Mouse (Mus musculus) urinary bladder, postnatal 10 days (tissue): ENCODE measurements around the gene Naaladl1.

Experiments
- DNase-seq: peaks from one replicate; pipeline ENCODE4 v3.0.0; 2022; ENCODE audit warnings: low spot score

Gene Naaladl1

DNA sequence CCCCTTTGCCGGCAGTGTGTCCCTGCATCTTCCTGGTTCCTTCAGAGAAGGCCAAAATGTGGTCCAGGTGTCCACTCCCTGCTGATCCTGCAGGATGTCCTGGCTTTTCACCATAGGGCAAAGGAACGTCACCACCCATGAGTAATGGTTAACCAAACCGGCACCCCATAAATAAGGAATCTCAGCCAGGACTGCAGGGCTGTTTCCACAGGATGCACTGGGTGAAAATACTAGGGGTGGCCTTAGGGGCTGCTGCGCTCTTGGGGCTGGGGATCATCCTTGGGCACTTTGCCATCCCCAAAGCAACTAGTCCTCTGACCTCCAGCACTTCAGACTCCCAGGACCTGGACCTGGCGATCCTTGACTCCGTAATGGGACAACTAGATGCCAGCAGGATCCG is at the start of gene Naaladl1:
Gene Naaladl1 (plus strand): TSS at position 197 of the 400 bp plus-strand sequence.
- DNase-seq: no peak

DNA sequence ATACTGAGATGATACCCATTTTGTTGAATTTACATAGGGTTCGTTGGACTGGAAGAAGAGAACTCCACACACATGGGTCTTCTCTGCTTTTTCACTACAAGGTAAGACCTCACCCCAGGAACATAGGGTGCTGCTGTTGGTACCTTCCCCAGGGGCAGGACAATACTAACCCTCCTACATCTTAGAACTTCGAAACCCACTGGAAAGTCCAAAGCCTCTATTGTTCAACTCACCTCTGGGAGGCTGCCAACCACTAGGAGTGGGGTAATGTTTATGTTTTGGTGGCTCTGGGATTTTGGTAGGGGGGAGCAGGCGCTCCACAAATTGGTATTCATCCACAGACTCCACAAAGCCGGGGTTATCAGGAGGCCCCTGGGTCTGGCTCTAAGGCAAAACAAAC is 48.9 kb upstream of the Naaladl1 start:
- DNase-seq: no peak

DNA sequence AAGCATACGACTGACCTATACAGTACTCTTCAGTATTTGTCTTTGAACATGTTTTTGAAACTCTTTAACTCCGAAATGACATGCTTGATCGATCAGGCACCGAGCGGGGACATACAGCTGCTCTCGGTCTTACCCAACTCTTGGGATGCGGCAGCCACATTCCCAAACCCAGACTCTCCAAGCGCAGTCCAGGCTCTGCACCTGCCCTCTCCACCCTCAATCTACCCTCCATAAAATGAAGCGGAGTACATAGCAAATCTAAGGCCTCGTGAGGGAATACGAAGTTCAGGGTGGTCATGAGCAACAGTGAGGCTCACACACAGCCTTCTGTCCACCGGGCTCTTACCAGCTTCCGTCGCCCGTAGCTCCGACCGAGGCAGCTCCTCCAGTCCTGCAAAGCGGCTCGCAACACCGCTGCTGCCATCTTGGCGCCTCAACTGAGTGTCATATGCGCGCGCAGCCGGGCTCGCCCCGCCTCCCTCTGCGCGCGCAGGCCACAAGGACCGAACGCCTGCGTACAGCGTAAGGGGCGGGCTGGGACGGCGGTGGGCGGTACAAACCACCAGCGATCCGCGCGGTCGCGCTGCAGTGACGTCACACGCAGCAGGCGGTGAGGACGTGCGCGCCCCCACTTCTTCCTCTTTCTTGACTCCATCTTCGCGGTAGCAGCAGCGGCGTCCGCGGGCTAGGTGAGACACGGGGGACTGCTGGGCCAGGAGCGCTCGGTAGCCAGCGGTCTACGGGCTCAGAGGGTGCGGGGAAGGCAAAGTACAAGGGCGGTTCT is 48.1 kb upstream of the Naaladl1 start, which contains the start of the genes Mrpl49 and Fau:
Gene Mrpl49 (minus strand): TSS at position 473 of the 784 bp plus-strand sequence.
Gene Fau (plus strand): TSS at position 532 of the 784 bp plus-strand sequence.
- DNase-seq: peak; percentile 93

DNA sequence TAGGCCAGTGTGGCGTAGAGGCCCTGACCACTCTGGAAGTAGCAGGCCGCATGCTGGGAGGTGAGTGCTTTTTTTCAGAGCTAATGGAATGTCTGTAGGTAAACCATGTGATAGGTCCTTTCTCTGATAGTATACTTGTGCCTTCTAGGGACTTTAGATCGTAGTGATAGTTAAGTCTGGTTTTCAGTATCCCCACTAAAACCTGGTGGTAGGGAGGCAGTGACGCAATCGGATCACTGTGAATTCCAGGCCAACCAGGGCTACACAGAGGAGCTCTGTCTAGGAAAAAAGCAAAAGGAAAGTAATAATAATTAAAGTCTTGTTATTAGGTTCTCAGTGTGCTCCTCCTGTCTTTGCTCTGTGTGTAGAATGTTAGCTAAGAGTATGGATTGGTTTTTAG is 47.1 kb upstream of the Naaladl1 start:
- no peak for DNase-seq

DNA sequence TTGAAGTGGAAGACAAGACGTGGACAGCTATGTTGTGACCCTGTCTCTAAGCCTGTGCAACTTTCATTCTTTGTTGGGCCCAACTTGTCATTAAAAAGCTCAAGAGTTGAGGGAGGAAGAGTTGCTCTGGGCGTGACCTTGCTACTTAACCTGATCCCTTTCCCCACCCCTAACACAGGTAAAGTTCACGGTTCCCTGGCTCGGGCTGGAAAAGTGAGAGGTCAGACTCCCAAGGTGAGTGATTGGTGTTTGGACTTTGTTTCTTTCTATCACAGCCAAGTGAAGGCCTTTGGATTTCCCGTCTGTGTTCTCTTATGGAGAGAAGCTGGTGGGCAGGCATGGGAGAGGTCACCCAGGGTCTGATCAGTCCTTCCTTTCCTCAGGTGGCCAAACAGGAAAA is 46.6 kb upstream of the Naaladl1 start:
- DNase-seq: no peak

DNA sequence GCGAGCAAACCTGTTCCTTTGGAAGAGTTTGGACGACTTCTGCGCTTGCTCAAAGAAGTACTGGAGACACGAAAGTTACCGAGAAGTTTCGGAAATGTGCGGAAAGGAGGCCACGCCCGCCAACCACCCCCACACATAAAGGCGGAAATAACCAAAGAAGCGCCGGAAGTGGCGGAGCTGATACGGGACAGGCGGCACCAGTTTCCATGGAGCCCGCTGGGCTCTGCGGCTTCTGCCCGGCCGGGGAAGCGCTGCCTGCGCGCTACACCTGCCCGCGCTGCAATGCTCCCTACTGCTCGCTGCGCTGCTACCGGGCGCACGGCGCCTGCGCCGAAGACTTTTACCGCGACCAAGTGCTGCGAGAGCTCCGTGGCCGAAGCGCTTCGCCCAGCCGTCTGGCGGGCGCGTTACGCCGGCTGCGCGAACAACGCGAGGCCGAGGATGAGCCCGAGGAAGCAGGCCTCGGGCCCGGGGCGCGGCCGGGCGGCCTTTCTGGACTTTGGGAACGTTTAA is 44.5 kb upstream of the Naaladl1 start, which contains the start of gene Znhit2:
Gene Znhit2 (plus strand): TSS at position 172 of the 513 bp plus-strand sequence.
- DNase-seq: peak; percentile 62

DNA sequence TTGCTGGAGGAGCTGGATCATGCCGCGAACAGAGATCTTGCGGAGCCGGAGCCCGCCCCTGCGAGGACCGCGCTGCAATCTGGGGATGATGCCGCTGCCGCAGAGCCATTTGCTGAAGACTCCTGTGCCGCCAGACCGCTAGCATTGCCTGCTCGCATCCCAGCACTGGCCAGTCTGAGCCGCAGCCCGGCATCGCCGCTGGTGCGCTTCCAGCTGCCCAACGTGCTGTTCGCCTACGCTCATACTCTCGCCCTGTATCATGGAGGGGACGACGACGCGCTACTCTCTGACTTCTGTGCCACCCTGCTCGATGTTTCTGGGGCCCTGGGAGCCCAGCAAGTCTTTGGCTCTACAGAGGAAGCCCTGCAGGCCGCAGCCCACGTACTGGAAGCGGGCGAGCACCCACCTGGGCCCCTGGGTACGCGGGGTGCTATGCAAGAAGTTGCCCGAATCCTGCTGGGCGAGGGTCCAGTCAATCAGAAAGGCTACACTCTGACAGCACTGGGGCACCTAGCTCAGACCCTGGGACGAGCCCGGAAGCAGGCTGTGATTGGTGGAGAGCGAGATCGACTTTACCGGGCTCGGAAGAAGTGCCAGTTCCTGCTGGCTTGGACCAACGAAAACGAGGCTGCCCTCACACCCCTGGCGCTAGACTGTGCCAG is 43.8 kb upstream of the Naaladl1 start:
- DNase-seq: no peak

DNA sequence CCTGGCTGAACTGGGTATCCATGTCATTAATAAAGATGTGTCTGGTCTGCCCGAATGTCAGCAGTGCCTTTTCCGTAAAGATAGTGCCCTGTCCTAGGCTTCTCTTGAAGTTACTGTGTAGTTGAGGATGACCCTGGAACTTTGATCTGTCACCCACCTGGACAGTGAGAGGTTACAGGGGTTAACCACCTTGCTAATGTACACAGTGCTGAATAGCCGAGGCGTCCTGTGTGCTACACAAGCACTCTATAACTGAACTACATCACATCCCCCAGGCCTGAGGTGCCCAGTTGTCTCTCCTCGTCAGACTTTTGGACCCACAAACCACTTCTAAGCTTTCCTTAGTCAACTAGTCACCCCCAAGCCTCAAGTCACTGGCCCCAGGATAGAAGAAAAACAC is 43.2 kb upstream of the Naaladl1 start:
- DNase-seq: no peak

DNA sequence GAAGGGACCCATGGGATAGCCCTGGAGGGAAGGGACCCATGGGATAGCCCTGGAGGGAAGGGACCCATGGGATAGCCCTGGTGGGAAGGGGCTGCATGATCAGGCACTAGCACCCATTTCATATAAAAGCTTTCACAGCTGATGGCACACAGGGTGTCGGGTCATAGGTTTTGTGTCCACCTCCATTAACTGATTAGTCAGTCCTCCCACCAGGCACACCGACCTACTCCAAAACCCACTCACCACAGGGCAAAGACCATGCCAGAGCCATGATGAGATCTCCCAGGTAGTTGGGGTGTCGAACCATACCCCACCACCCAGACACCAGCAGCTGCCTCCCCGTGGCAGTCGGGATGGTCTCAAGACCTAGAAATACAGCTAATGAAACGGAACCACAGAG is 42.5 kb upstream of the Naaladl1 start:
- DNase-seq: no peak

DNA sequence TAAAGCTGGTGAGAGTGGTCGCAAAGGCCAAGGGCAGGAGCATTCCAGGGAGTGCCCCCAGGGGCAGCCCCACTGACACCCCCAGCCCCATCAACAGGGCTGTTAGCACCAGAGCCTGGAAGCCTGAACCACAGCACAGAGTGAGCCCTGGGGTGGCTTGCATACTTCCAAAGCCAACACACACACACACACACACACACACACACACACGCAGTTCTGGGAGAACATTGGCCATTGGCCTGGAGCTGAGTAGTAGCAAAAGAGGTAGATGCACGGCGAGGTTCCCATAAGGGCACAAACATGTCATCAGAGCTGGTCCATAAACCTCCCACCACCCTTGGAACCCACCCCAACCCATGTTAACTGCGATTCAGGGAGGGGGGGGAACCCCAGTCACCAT is 39.0 kb upstream of the Naaladl1 start:
- no peak for DNase-seq

DNA sequence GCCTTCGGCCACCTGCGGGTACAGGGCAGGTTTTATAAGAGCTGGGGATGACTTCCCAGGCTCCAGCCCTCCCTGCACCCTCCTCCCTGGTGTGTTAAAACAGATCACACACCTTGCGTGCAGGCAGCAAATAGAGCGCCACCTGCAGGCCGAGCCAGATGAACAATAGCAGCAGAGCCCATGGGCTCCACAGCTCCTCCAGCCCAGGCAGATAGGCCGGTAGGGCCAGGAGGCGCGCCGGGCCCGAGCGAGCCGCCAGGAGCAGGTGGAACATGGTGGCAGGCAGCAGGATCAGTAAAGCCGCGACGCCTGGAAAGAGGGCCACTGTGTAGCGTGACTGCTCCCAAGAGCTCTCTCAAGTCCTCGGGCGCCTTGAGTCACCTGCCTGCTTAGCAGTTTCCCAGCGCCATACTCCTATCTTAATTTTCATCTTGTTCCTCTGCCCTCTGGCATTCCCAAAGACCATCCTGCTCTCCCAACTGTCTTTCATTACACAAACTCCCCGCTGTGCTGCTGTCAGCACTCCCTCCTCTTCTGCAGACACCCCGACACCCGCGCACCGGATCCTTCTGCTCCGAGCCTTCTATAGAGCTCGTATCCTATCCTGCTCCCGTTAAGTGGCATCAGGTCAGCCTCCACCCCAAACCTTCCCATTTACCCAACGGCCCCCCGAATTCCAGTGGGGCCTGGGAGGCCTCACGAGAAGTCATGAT is 38.4 kb upstream of the Naaladl1 start:
- no peak for DNase-seq

DNA sequence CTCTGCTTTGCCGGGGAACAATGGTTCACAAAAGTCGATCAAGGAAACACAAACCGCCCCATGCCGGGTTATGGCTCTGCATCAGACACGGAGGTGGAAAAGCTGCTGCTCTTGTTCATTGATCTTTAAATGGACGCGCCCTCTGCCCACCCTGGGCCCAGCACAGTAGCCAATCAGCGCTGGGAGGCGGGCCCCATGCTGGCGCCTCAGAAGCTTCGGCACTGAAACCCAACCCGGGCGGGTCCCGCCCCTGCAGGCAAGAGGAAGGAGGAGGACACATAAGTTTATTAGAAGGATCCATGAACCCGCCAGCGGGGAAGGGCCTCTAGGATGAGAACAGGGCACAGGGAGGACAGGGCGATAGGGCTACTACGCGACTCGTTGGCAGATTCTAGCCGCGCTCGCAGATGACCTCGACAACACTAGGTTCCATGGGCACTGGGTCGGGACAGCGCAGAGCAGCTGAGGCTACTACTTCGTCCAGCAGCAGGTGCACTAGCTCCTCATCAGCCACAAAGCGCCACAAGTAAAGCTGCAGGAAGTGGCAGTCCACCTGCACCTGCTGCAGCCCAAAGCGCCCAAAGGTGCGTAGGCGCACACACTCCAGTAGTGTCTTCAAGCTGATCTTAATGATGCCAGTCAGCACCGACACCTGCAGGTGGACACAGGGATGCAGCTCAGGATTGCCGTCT is 37.7 kb upstream of the Naaladl1 start, which contains the start of gene Tm7sf2:
Gene Tm7sf2 (minus strand): TSS at position 650 of the 692 bp plus-strand sequence.
- peak; percentile 64 for DNase-seq

DNA sequence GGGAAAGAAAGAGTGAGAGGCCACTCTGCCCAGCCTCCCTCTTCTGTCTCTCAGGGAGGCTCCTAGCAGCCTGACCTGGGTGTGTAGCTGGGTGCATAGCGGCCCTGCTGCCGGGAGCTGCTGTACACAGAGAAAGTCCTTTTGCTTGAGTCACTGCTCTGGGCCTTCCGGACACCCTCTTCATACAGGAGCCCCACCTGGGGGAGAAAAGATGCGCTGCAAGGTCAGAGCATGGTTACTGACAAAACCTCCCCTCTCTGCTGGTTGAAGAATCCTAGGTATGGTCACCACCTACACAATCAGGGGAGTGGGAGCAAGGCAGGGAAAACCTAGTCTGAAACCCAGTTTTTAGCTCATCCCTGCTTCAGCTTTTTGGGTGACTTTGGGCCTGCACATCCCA is 36.6 kb upstream of the Naaladl1 start:
- DNase-seq: no peak

DNA sequence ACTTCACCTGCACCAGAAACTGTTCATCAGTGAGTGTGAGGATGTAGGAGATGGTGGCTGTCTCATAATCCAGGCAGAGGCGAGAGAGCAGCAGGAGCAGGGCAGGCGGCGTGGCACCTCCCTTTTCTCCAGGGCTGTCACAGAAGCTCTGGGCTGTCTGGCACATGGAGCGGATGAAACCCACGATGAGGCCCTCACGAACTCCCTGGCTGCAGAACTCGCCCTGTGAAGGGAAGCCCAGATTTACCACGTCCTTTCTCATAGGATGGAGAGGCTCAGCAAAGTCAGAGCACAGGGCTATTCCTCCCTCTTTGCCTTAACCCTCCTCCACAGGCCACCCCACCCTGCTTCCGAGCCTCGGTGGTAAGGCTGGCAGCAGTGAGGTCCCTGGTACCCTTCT is 35.7 kb upstream of the Naaladl1 start:
- no peak for DNase-seq

DNA sequence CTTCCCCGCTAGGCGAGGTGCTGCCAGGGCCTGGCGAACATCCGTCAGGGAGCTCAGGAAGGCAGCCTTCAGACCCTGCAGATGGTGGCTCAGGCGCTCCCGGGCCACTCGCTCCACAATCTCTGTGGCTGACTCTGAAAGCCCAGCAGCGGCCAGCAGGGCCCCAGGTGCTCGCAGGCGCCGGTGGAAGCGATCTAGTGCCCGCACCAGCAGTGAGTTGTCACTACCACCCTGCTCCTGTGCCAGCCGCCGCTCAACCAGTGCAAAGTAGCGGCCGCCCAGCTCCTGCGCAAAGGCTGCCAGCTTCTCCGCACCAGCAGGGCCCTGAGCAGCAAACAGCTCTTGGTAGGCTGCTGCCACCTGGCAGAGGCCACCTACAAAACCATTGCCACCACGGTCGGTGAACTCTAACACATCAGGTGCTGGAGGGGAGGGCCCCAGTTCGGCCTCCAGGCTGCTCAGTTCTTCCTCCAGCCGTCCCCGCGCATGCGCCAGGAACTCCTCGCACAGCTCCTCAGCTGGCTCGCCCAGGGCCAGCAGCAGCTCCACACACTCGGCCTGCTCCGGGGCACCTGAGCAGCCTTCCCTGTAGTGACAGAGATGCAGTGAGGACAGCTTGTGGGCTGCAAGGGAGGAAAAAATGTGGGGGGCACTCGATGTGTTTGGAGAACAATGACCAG is 34.9 kb upstream of the Naaladl1 start:
- no peak for DNase-seq

DNA sequence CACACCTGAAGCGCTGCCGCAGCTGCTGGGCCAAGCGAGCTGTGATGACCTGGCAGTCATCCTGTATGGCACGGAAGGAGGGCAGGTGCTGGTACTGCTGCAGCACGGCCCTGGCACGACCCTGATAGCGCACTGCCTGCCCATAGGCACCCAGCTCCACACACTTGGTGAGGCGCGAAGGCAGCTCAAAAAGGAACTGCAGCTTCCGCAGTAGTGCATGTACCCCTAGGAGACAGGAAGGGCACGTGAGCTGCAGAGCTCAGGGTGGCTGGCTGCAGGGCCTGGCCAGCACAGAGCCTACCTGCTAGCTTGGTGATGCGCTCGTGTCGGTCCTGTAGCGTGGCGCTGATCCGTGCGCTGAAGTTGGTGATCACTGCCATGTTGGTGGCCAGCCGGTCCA is 34.3 kb upstream of the Naaladl1 start:
- no peak for DNase-seq

DNA sequence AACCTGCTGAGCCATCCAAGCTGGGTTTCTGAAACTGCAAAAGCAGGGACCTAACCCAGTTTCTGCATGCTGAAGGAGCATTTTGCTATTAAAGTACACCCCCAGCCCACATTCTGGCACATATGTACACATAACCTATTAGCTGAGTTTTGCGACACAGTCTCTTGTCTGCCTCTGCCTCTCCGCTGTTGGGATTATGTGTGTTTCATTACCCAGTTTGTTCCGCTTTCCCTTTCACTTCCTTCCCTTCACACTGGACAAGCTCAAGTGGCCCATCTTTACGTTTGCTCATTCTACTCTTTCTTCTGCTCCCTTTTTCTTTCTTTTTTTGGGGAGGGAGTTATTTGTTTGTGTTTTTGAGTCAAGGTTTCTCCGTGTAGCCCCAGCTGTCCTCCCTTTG is 31.7 kb upstream of the Naaladl1 start:
- DNase-seq: no peak

DNA sequence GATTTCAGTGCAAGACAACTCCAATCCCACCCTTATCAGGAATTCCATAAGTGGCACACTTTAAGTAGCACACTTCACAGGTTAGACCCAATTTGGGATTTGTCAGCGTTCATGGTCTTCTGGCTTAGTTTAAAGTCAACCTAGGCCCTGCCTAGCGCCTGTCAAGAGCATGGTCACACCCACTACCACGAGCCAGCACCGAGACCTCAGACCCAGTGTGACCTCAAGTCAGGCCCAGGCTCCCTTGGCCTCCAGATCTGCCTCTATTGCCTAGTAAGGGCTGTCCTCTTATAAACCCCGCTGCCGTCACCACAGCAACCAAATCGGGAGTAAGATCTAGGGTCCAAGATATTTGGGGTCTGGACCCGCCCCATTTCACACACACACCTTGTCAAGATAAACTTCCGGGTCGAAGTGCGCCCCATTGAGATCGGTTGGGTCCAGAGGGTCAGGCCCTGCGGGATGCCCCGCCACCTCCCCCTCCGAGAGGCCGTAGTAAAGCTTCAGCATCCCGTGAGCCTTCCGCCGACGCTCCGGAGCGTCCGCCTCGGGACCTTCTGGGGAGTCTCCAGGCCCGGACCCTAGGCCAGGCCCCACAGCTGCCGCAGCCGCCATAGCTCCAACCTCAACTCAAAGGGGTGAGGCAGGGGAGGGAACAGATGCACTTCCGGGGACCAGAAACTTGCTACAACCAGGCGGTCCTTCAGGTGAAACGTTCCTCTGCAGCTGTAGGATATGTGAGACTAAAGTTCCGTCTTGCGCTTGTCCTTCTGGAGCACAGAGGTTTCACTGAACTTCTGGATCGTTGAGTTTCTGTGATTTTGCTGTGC is 28.8 kb upstream of the Naaladl1 start, which contains the start of gene Vps51:
Gene Vps51 (minus strand): TSS at position 668 of the 830 bp plus-strand sequence.
- DNase-seq: peak; percentile 38

DNA sequence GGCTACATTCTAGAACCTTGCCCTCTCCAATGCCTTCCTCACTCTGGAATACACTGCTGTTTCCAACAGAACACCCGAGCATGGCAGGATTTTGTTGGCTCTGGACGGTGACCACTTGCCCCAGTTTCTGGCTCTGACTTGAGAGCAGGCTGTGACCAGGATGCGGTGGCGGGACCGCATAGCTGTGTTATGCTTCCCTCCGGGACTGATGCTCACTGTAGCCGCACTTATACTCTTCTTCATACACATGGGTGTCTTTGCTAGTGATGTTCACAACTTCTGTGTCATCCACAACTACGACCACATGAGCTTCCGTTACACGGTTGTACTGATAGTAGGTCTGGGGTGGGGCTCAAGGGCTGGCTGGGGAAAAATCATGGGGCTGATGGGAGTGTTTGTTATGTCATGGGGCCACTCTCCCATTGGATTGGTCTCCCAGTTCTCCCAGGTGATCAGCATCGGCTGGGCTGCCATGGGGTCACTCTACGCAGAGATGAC is 25.6 kb upstream of the Naaladl1 start, which contains the start of gene Tmem262:
Gene Tmem262 (plus strand): TSS at position 51 of the 498 bp plus-strand sequence.
- DNase-seq: no peak

DNA sequence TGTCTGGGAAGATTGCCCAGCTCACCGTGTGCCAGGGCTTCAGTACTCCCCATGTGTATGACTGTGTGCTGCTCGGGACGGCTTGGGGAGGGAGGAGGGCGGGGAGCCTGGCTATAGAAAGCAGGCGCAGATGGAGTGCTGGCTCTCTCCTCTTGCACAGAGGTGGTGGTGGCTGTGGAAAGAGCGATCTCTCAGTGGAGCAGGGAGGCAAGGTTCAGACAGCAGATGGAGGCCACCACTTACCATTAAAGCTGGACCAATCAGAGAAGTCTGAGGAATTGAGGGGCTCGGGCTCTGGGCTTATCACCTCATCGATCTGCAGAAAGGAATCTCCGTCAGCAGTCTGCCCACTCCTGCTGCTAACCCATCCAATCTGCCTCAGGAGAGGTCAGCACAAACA is 23.4 kb upstream of the Naaladl1 start, which contains the start of gene Gm28374:
Gene Gm28374 (minus strand): TSS at position 101 of the 400 bp plus-strand sequence.
- no peak for DNase-seq
